Mouse (Mus musculus) A20 (cell line): ENCODE results near the gene Alg14.

Experiments
- DNase-seq: peaks from one replicate; pipeline ENCODE4 v3.0.0-alpha.2; 2011; ENCODE audit warnings: low read depth, low spot score

Alg14 gene

DNA sequence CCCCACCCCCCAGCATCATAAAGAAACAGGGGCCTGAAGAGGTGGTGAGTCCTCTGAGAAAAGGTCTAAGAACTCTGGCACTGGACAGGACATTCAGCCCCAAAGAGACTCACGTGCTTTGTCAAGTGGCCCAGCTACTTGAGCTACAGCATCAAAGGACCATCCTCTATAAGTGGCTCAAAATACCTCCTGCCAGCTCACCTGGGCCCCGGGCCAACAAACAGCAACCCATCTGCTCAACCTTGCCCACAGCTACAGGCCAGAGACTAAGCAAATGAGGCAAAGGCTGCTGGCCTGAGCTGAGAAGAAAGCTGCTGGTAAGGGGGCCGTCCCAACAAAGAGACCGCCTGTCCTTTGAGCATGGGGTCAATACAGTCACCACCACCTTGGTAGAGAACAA lies 14.0 kb upstream of the Alg14 start:
- no peak for DNase-seq

DNA sequence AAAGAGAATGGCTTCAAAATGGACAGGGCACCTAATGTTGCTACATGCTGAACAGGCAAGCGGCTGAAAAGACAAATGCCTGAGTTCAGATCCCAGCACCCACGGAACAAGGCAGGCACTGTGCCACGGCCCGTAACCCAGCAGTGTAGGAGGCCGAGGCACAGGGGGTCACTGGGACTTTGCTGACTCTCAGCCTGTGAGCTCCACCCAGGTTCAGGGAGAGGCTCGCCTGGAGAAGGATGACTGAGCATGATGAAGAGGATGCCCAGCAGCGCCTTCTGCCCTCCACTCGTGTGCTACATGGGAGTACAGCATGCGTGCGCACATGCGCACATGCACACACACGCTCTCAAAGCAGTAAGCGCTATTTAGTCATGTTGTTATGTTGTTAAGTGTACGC lies 11.9 kb upstream of the Alg14 start:
- DNase-seq, result no peak

DNA sequence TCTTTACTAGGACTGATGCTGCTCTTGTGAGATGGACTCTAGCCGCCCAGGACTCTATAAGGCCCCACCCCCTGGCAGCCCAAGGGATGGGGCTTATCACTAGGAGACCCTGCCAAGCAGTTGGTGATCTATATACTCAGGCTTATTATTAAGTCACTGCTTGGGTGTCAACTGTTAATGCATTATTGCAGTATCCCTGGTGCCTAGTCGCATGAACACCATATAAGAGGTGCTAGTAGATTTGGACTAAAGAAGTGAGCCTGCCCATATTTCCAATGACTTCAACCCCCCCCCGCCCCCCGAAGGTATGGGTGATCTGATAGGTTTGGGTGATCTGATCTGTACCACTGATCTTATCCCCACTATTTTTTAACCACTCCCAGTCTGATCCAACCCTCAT lies 8.6 kb upstream of the Alg14 start, which contains the start of gene Tmem56:
Gene Tmem56, minus strand, starts transcription at position 101 of the 400 bp plus-strand sequence.
- DNase-seq, result no peak

DNA sequence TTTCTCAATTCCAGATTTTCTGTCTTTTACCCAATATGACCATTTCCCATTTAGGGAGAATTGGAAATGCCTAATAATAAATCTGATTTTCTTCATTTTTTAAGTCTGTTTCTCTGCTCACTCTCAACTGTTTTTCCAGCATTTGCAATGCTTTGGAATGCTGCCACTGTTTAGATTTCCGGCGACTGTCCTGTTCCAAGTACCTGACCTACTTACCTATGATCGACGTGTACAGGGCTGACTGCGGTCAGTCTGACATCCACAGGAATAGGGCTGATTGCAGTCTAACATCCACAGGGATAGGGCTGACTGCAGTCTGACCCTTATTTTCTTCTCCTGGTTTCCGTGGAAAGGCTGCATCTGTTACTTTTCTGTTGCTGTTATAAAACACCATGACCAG lies 6.4 kb upstream of the Alg14 start:
- DNase-seq, result no peak

DNA sequence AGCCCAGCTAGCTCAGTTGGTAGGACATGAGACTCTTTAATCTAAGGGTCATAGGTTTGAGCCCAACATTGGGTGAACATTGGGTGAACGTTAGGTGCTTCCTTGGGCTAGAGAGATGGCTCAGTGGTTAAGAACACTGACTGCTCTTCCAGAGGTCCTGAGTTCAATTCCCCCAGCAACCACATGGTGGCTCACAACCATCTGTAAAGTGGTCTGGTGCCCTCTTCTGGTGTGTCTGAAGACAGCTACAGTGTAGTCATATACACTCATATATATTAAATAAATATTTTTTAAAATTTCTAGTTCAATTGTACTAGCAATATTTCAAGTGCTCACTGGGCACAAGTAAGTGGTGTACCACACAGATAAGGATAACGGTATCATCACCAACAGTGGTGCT lies 4.4 kb upstream of the Alg14 start:
- peak; percentile 23 for DNase-seq

DNA sequence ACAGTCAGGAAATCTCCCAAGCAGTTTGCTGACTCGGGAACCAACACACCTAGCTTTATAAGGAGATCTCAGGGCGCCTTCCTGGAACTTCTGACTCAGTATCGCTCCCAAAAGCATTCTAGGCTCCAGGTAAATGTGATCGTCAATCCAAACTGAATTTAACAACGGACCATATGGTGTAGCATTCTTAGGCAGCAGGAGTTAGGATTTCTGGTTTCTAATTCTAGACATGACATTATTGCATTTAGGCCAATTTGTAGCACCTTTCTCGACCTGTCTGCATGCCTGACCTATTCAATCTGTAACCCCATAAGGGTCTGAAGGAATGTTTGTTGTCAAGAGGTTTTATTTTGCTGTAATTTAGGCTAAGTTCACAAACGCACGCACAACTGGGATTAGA lies 892 bp upstream of the Alg14 start:
- DNase-seq, result no peak

DNA sequence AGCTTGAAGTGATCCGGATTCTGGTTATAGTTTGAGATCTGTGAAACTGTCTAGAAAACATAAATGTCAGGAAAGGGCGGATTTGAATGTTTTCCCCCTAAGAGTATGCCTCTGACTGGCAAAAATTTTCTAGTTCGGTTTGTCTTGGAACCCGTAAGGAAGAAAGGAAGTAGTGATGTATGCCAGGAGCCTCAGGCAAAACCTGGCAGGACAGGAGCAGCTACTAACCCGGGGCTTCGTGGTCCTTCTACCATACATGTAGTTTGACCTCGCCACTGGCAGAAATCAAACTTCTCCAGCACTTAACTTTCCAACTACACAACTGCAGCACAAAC lies 381 bp upstream of the Alg14 start:
- DNase-seq, result no peak

DNA sequence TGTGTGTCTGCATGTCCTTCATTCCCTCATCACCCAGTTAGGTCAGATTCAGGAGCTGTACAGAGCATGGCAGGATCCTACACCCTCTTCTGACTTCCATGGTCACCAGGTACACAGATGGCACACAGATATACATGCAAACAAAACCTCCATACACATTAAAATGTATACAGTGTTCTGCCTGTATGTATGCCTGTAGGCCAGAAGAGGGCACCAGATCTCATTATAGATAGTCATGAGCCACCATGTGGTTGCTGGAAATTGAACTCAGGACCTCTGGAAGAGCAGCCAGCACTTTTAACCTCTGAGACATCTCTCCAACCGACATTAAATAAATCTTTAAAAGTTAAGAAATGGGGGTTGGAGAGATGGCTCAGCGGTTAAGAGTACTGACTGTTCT lies 2.6 kb downstream of the Alg14 start:
- peak; percentile 29 for DNase-seq

DNA sequence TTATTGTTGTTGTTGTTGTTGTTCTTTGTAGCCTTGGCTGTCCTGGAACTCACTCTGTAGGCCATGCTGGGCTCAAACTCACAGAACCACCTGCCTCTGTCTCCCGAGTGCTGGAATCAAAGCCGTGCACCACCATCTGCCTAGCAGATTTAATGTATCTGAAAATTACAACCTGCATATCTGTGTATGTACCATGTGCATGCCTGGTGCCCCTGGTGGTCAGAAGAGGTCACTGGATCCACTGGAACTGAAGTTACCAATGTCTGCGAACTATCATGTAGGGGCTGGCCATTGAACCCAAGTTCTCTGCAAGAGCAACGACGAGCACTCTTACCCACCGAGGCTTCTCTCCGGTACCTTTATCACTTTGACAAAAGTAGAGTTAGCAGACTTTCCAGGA lies 15.1 kb downstream of the Alg14 start:
- DNase-seq, result peak; percentile 32

DNA sequence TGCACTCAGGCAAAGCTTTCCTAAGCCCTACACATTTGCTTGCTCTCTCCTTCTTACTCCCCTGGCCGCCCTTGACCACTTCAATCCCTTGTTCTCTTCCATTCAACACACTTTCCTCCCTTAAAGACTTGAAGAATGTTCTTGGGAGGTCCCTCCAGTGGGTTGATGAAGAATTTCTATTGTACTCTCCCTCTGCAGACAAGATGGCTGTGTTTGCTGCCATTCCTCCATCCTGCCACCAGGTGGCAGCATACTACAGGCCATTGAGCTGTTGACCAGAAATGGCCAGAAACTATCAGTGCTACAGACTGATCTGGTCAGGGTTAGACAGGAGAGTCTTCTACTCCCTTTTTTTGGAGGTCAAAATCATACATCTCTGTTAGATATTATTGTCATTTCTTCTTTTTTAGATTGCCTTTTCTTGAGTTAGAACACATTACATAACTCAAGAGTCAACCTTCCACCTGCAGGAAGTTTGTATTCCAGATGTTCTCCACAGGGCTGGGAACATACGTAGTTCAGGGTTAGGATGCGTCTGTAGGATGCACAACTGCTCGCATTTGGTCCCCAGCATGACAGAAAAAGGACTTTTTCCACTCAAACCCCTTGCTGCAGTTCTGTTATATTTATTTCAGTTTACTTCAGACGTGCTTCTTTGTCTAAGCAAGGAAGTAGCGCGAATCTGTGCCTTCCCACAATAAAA lies 16.1 kb downstream of the Alg14 start:
- peak; percentile 70 for DNase-seq

DNA sequence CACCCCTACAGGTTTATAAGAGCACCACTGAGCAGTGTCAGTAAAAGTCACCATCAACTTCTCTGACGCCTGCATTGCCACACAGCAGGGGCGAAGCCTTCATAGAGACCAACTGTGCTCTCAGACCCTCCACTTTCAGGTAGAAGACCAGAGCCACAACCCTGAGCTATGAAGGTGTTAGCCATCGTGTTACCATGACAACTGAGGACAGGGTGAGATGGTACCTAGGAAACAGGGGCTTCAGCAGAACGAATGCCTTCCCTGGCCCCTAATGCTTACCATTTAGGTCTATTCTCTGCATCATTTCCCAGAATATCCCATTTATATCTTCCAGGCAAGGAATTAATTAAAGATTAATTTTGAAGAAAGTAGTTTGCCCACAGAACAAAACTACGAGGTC lies 17.4 kb downstream of the Alg14 start:
- no peak for DNase-seq

DNA sequence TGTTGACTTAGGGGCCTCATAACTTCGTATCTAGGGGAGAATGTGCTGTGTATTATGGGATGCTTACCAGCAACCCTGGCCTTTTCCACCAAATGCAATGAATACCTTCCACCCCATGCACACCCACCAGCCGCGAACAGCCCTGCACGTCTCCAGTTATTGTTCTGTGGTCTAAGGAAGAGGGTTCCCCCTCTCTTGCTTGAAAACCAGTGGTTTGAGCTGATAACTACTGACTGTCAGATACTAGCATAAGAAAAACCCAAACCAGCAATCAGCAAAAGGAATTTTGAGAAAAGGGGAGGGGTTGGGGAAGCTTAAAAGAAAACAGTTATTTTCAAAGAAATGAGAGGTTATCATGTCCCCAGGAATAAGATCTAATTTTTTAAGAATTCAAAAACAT lies 17.9 kb downstream of the Alg14 start:
- DNase-seq, result no peak

DNA sequence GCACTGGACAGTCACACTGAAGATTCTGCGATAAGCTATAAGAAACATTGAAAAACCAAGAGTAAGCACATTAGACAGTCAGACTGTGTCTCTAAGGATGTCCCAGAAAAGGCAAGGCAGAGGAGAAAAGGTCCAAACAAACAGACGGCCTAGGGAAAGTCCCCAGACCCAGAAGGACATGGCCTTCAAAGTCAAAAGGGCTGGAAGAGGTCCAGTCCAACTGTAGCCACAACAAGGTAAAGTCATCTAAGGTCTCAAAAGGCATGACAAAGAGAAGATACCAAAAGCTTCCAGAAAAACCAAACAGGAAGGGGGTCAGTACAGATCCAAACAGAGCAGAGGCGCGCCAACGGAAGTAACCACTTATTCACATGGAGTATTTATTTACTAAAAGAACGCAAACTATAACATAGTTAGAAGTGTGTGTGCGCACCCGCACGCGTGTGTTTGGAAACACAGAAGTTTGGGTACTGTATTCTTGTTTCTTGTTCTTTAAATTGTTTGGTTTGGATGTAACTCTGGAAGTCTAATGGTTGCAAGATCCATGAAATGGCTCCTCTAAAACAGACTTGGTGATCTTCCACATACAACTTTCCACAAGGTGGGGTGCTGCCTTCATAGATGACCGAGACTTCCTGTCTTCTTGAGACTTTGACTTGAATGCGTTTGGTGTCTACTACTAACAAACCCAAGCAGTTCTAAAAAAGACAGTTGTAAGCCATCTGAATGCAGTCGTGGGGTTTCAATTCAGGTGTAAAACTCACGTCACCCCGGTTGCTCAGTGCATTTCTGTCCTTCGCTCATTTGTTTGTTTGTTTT lies 18.5 kb downstream of the Alg14 start:
- peak; percentile 19 for DNase-seq

DNA sequence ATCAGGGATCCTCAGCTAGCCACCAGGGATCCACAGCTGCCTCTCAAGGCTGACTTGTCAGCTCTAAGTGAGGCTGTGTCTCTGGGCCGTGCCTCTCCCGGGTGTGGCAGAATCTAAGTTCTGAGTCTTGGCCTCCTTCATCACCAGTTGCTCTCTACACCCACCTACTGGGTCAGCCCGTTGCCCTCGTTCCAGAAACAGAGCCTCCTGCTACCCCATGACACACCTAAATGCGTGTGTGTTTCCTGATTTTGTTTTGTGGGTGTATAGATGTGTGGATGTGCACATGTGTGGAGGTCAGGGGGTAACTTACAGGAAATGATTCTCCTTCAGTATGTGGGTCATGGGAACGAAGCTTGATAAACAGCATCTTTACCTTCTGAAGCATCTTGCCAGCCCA lies 20.9 kb downstream of the Alg14 start:
- no peak for DNase-seq

DNA sequence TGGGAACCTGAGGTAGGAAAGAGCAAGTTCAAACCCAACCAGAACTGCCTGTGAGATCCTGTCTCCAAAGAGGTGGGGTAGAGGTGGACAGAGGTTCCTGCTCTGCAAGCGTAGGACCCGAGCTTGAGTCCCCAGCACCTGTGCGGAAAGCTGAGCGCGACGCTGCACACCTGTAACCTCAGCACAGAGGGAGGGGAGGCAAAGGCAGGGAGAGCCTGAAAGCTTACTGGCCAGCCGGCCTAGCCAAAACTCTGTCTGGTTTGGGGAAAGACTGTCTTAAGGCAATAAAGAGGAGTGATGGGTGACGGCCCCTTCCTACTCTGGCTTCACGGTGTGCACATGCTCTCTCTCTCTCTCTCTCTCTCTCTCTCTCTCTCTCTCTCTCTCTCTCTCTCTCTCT lies 21.4 kb downstream of the Alg14 start:
- DNase-seq, result peak; percentile 30

DNA sequence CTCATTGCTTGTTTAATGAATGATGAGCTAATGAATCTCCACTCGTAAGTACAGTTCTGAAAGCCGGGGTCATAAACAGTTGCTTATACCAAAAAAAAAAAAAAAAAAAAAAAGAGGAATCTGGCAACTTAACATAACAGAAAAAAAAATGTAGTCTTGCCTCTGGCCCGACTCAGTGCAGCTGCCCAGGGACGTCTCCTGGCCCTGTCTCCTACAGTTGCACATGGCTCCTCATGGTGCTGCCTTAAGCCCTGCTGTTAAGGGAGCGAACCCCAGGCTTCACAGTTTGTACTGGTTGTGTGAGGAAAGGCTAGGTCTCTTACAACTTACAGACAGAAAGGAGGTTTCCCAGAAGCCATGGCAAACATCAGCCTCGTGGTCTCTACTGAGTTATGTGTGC lies 22.6 kb downstream of the Alg14 start:
- no peak for DNase-seq

DNA sequence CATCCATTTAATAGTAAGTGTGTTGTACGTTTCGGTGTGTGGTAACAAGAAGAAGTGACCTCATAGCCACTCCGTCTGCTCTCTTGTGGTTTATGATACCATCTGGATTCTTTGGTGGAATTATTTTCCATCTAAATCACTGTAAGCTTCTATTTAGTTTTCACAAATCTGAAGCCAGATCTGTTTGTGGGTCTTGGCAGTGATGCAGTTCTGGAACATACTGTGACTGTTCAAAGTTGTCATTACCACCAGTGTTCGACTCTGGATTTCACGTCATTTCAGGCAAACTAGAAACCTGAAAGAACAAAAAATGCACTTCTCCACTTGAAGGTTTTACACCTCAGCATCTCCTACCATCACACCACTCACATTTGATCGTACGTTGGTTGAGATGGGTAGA lies 23.9 kb downstream of the Alg14 start:
- no peak for DNase-seq

DNA sequence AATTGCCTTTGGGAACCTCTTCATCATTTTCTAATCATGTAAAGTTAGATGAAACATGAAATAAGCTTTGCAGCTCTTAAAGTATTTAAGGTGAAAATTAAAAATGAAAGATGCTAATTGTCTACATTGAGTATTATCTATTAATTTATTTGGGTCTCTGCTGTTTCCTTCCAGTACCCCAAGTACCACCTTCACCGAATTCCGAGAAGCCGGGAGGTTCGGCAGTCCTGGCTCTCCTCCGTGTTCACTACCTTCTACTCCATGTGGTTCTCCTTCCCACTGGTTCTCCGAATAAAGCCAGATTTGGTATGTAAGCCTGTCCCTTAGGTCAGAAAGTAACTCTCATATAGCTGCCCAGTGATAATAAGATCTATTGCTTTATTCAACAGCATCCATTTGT lies 28.3 kb downstream of the Alg14 start:
- no peak for DNase-seq

DNA sequence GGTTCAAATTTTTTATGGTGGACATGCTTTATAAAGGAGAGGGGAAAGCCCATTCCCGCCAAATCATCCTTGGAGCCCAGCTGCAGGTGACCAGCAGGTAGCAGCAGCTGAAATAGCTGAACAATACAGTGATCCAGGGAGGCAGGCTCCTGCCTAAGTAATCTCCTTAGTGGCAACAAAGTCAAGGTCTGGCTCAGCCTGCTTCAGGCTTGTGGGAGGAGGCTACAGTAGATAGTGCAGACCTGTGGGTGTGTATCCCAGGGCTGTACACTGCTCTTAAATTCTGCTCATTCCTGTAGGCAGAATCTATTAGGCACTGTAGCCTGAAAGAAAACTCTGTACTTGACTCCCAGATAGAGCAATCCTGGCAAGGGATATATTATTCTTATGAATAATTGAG lies 29.3 kb downstream of the Alg14 start:
- DNase-seq, result no peak

DNA sequence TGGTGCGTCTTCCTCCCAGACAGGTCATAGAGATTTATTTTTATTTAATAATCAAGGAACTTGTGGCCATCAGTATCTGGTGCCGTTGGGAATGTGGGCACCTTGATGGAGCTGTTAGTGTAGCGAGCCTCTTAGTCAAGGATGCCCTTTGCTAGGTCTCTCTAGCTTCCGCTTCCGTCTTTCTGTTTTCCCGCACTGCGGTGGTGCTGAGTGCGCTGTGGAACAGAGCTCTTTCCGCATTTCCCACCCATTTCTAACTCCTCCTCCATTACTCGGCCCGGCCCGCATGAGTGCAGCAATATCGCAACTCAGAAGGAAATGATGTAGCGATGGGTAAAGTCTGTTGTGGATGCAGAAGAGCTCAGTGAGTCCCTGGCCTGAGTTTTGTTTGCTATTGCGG lies 31.8 kb downstream of the Alg14 start:
- DNase-seq, result no peak

DNA sequence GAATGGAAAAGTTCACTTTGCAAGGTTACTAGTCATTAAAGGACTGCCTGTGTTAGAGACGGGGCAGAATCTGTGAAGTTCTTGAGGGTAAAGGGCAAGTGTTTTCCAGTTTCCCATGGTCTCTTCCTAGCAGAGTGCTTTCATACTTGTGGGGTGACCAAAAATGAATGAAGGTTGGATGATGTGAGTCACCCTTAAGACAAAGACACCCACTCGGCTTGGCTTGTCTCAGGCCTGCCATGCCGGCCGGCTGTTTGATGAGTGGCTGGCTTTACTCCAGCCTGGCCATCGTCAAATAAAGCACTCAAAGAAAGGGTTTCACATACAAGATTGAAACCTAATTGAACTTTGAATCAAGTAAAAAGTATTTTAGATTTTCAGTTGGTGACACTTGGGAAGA lies 35.8 kb downstream of the Alg14 start:
- no peak for DNase-seq

DNA sequence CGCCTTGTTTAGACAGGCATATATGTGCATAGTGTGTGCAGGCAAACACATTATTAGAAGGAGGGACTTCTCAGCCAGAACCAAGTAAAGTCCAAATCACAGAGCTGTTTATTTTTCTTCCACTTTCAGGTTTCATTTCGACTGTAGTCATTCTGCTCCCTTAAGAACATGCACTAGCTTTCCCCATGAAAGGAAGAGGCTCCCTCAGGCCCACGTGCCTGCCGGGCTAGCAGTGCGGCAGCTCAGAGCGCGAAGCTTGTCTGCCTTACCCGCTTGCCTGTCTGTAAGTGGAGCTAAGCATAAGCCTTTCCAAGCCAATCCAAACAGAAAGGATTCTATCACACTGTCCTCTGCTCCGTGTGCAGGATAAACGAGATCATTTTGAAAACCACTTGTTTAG lies 38.1 kb downstream of the Alg14 start:
- peak; percentile 82 for DNase-seq

DNA sequence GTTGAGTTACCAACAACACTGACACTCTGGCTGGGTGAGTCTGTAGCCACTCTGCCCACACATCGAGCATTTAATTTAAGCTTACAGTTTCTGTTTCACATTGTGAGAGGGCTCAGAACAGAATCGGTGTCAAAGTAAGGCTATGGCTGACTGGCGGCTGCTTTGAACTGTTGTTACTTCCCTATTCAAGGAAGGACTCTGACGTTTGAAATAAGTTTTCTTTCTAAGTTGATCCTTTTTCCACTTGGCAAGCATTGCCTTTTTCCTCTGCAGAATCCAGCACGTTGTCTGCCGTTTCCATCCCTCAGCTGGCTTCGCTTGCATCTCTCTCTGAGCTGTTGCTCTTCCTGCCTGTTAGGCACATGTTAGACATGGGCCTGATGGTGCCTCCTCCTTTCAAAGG lies 38.7 kb downstream of the Alg14 start:
- DNase-seq, result no peak
